Mouse (Mus musculus) urinary bladder, adult 18-20 months (tissue): ENCODE results near the gene Wnt2b.

Experiments used
- DNase-seq, 2 experiments: peaks; one replicate each; pipeline ENCODE4 v3.0.0; 2022; ENCODE audit warnings: low spot score in 2 of 2, mixed read lengths in 2 of 2

The Wnt2b gene

GRCm38 (mm10) chr3:104896141-104896540, 65.6 kb downstream of the Wnt2b start:
- DNase-seq, result no peak
